Mouse (Mus musculus) erythroblast, embryonic 14.5 days (primary cell): ENCODE measurements around the gene Polr1b.

ENCODE experiments used
- GATA1 ChIP-seq: IDR thresholded peaks from 2 replicates; pipeline ENCODE4 v1.6.1; 2012; ENCODE audit warnings: low read length, inconsistent platforms, mixed read lengths
- TAL1 ChIP-seq: IDR thresholded peaks from 3 replicates; pipeline ENCODE4 v1.6.1; 2012; ENCODE audit warnings: low read length, inconsistent platforms, mixed read lengths

DNA sequence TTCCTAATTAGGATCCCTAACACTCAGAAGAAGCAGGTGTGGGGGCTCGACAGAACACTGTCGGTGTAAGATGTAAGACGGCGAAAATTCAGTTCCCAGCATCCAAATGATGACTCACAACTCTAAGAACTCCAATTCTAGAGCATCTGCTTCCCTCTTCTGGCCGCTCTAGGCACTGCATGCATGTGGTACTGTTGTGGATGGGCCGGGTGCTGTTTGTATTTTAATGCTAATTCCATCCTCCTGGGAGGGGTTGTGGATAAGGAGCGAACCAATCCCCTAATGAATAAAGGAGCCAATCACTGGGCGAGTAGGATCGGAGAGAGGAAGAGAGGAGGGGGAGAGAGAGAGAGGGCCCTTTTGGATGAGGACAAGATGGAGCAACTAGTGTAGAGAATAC lies 44.2 kb upstream of the Polr1b start:
- TF ChIP-seq TAL1 (no peak), GATA1 (no peak)
